Mouse (Mus musculus) frontal cortex, adult (tissue): ENCODE measurements around the gene St13.

Source experiments
- ATAC-seq: cut with Nextera tagmentation; 2 replicates; pipeline ENCODE4 v1.9.2; 2017; ENCODE audit warnings: mild to moderate bottlenecking, moderate library complexity, mixed read lengths; ENCODE audit not compliant: low TSS enrichment

Gene St13

DNA sequence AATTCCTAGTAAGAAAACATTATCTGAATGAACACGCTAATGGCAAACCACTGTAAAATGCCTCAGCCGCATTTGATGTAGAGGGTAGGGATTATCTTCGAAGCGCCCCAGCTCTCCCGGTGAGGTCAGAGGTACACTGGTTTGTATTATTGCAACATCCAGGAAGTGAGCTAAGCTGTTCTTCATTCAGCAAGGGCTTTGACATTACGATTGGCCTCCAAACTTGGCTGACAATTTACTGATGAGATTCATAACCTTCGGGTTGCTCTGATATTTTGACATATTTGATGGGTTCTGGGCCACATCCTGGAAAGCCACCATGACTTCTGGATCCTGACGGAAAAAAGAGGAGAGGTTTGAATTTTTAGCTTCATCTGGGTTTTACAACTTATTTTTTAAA, 34.6 kb downstream of the St13 start:
- ATAC-seq: no peak

- ATAC-seq: no peak
Measured at GRCm38 (mm10) chr15:81364271-81364670, 35.6 kb downstream of the St13 start.

DNA sequence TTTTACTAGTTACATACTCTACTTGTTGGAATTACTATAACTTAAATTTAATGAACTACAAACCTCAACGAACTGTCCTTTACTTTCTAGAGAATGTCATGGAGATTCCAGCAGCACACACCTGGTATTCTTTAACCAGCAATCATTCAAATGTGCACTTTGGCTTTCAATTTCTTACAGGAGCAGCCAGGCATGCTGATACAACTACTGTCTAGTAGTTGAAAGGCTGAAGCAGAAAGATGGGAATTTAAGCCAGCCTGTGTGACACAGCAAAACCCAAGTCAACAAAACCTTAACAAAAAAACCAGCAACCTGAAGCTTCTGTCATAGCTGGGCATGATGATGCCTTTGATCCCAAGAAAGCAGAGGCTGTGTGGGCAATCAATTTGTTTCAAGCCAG, 37.4 kb downstream of the St13 start:
- no peak for ATAC-seq

DNA sequence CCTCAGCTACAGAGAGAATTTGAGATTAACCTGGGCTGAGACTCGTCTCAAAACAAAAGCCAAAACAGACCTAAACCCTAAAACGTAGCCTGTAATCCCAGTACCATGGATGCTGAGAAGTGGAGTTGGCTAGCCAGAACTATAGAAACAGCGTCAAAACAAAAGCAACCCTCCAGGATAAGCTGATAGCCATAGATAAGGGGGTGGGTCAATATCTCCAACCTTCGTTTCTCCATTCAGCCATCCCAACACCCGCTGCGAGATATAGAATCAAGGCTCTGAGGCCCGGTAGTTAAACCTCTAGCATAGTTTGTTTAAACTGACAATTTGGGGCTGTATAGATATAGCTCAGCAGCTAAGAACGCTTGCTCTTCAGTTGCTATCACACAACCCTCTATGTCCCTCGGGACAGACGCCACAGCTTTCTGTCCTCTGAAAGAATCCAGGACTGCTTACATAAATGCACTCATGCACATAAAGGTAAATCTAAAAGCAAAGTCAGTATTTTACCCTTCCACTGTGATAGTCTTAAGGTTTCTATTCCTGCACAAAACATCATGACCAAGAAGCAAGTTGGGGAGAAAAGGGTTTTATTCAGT, 38.4 kb downstream of the St13 start:
- no peak for ATAC-seq

DNA sequence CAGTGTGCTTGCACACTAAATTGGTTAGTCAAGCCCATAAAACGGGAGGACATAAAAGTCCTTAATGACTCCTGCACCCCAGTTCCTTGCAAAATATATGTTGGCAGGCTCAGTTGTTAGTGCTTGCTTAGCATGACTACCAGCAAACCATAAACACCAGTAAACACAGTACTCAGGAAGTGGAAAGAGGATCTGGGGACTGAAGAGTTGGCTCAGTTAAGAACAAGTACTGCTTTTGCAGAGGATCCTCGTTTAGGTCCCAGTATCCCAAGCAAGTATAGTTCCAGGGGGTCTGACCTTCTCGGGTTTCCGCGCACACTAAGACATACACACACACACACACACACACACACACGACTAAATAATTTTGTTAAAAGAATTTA, 38.9 kb downstream of the St13 start:
- peak; percentile 27; the same call in 1 of the 2 replicates for ATAC-seq

DNA sequence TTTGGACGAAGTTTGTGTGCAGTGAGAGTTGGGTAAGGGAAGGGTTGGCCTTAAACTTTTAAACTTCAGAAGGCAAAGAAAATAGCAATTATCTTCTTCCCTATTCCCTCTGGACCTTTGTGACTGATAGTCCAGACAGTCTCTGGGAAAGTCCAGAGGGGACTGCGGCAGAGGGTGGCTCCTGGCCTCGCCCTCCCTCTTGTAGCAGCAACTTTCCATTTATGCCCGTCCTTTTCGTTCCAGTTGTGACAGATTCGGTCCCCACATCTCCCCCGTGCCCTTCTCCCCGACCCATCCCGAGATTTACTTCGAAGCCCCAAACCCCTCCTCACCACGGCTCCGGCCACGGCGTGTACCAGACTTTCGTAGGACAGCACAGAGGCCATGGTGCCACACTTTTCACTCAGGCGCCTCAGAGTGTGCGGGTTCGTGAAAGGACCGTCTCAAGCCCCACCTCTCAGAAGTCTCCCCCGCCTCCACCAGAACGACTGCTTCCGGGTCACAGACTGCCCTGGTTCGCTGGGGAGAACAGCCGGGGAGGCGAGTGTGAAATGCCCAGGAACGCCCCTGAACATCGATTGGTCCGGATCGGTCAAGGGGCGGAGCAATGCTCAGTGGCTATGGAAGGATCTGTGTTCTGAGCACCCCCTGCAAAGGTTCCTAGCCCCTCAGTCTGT, 39.4 kb downstream of the St13 start, which contains the start of gene Slc25a17:
Gene Slc25a17, minus strand, starts transcription at position 468 of the 677 bp plus-strand sequence.
- peak; percentile 98 for ATAC-seq

GRCm38 (mm10) chr15:81359421-81359820, 40.5 kb downstream of the St13 start:
- no peak for ATAC-seq

DNA sequence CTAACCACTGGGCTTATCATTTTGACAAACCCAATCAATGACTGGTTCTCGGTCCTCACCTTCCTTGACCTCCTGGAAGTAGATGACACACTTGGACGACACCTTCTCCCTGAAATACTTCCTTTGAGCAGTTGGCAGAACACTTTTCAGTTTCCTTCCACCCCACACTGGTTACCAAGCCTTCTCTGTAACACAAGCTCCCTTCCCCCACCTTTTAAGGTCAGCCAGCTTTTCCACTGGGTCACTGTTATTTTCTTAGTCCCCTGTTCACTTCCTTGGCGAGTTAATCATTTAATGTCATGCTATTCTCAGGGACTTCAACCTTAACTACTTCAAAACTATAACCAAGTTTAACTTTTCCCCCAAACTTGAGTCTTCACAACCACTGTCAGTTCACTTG, 40.9 kb downstream of the St13 start:
- ATAC-seq: no peak

DNA sequence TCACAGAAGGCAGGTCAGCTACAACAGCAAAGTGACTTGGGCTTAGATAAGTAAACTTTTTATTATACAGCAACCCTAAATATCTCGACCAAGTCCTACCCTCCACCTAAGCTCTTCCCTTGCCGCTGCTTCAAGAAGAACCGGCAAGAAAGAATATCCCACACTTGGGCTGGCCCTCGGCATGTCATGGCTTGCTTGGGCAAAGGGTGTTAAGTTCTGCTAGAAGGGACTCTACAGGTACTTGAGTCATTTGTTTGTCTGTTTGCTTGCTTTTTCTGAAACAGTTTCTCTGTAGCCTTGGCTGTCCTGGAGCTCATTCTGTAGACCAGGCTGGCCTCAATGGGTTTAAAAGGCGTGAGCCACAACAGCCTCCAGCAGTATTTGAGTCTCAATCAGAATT, 42.9 kb downstream of the St13 start:
- ATAC-seq: no peak

DNA sequence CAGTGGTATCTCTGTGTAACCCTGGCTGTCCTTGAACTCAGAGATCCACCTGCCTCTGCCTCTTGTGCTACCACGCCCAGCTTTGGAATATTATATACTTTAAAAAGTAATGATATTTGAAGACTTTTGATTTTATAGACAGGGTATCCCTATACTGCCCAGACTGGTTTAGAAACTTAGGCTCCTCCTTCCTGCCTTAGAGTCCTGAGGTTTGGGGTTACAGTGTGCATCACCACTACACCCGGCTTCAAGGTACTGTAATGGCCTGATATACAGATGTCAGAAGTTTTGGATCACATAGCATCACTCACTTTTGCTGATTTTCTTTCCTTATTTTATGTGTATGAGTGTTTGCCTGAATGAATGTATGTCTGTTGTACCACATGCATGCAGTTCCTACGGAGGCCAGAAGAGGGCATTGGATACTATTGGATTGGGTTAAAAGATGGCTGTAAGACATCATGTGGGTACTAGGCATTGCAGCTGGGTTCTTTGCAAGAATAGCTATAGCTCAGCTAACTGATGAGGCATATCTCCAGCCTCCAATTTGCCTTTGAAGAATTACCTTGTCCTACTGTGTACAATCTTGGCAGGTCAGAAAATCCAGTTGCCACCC, 44.6 kb downstream of the St13 start:
- ATAC-seq: no peak

GRCm38 (mm10) chr15:81352638-81353037, 47.2 kb downstream of the St13 start:
- ATAC-seq: no peak

- no peak for ATAC-seq
Measured at GRCm38 (mm10) chr15:81350401-81350800, 49.5 kb downstream of the St13 start.

DNA sequence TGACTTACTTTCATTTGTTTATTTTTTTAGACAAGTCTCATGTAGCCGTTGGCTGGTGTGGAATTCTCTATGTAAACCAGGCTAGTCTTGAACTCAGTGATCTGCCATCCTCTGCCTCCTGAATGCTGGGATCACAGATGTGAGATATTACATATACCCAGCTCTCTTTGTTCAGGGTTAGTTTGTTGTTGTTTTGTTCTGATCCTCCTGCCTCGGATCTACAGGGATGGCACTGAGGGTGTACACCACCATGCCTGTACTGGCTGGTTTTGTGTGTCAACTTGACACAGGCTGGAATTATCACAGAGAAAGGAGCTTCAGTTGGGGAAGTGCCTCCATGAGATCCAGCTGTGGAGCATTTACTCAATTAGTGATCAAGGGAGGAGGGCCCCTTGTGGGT, 51.5 kb downstream of the St13 start:
- no peak for ATAC-seq

DNA sequence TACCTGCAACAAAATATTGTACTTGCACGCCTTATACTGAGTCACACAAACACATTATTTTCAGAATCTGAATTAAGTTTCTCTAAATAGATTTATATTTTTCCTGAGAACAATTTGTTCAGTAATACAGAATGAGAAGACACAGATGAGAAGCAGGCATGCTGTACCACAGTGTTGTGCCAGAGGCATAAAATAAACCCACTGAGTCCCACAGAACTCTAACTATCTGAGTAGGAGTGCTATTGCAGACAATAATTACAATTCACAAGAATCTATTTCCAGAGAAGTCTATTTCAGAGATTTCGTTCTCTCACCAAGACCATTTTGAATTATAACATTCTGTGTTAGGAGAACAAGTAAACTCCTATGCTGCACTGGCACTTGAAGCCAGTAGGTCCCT, 52.4 kb downstream of the St13 start:
- peak; percentile 93 for ATAC-seq

GRCm38 (mm10) chr15:81341426-81341825, 58.5 kb downstream of the St13 start:
- peak; percentile 73 for ATAC-seq

DNA sequence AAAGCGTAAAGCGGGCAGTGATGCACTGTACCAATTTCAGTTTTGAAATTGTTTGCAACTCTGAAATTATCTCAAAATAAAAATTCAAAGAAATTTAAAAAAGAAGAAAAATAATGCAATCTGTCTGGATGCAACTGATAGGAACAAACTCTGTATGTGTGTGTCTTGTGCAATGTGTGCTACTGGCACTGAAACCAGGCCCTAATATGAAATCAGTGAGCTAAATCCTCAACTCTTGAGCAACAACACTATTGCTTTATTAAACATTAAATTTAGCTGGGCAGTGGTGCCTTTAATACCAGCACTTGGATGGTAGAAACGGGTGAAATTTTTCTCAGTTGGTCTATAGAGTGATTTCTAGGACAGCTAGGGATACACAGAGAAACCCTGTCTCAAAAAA, 60.7 kb downstream of the St13 start:
- no peak for ATAC-seq

- ATAC-seq: peak; percentile 75
Measured at GRCm38 (mm10) chr15:81336466-81336865, 63.4 kb downstream of the St13 start.

DNA sequence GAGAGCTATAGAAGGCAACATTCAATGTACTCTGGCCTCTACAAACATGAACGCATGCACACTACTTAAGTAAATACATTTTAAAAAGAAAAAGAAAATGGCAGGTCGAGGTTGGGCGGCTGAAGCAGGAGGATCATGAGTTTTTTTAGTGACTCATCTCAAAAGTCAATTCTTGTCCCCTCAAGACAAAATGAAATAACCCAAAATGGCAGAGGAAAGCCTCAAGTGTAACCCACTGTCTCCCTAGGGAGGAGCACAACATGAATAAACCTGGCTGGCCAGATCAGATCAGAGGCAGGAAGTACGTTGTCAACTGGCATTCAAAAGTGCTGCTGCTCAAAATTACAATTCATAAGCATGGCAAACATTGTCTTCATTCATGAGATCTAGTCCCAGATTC, 67.4 kb downstream of the St13 start:
- no peak for ATAC-seq

GRCm38 (mm10) chr15:81330816-81331433, 69.0 kb downstream of the St13 start:
- no peak for ATAC-seq

- no peak for ATAC-seq
Measured at GRCm38 (mm10) chr15:81329721-81330369, 70.0 kb downstream of the St13 start.

DNA sequence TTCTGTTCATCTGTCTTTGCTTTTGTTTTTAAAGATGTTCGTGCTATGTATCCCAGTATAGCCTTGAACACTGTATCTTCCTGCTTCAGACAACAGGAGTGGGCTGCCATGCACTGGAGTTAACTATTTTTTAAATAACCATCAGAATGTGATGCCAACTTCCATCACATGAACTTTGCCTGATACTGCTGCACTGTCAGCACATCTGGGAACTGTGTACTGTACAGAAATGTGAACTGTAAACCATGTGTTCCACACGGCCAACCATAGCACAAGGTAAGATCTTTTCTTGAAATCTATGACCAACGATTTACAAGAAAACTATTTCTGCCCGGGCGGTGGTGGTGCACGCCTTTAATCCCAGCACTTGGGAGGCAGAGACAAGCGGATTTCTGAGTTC, 72.4 kb downstream of the St13 start:
- no peak for ATAC-seq

GRCm38 (mm10) chr15:81324979-81325378, 74.9 kb downstream of the St13 start:
- no peak for ATAC-seq
